21 mouse cellular contexts compared by ENCODE assay signal in the genomic region with DNA sequence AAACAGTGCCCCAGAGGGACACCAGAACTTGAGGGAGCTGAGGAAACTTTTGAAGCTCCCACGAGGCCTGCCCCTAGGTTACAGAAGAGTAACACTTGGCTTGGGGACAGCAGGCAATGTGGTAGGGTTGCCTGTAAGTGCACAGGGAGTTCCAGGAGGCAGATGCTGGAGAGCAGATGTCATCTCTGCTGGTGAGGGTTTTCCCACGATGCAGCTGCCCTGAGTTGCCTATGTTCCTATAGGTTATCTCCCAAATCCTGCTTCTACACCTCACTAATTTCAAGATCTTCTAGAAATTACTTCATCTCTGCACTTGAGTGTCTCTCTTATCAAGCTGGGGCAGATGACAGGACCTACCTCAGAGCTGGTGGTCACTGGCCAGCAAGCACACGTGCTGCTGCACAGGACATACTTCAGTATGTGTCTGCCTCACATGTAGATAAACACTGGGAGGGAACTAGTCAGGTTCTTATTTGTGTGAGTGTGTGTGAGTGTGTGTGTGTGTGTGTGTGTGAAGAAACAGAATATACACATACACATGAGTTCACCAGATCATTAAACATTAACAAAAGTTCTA. TPM values are rescaled to one million over a fixed set of nuclear protein-coding genes. Genes with fewer than 3 reads are reported as not detected.
DNase-seq lines count a peak whose midpoint lies in the region; ATAC-seq lines count a peak whose summit lies in the region.
"Had no signal": no experiment of that assay in that cellular context is flagged by ENCODE, and none has a peak within 500 bp of the region (broad histone marks: within the 10 kb centered on the region; RNA-seq: fewer than 3 reads in every experiment).

No protein-coding gene starts in this region.

- DNase-seq in liver, embryonic 11.5 days (ENCODE audit: low spot score): no peak
- no peak for DNase-seq in liver
- no peak for DNase-seq in urinary bladder, adult 18-20 months (ENCODE audit: low spot score in 2 of 2)
- DNase-seq in heart, postnatal 36 days: no peak
- no peak for DNase-seq in urinary bladder, adult 2 months (ENCODE audit: low spot score)
- DNase-seq: cerebellum, adult 2 months; cerebellum, postnatal 10 days; embryo, embryonic 11 days; gastrocnemius, postnatal 36 days; heart, adult 11 months; heart, postnatal 10 days had no signal

- H3K36me3 ChIP-seq in liver, embryonic 11.5 days (ENCODE audit: control insufficient read depth, insufficient read depth, low read length): peaks cover 55% of the 10 kb centered on the region
- peaks cover 87% of the 10 kb centered on the region for H3K36me3 ChIP-seq in liver, embryonic 15.5 days (replicated peaks)

- H3K9me3 ChIP-seq in liver, embryonic 11.5 days (ENCODE audit: control insufficient read depth, low read length): no peaks in the 10 kb centered on the region
- H3K9me3 ChIP-seq in liver, embryonic 15.5 days (replicated peaks): no peaks in the 10 kb centered on the region
- H3K9me3 ChIP-seq: embryonic facial prominence, embryonic 15.5 days; forebrain, embryonic 15.5 days; heart, embryonic 10.5 days; hindbrain, embryonic 10.5 days; intestine, embryonic 15.5 days had no signal

- H3K27ac ChIP-seq in liver, embryonic 11.5 days (ENCODE audit: low read depth, low read length): no peak overlapping the region
- H3K27ac ChIP-seq in liver, embryonic 15.5 days (replicated peaks): no peak overlapping the region; the same call in 1 of the 2 replicates
- H3K27ac ChIP-seq: embryonic facial prominence, embryonic 15.5 days; forebrain, embryonic 15.5 days; heart, embryonic 10.5 days; hindbrain, embryonic 10.5 days; hindbrain, embryonic 14.5 days; intestine, embryonic 15.5 days had no signal

- H3K4me2 ChIP-seq in liver, embryonic 11.5 days: no peak overlapping the region
- no peak overlapping the region for H3K4me2 ChIP-seq in liver, embryonic 15.5 days
- H3K4me2 ChIP-seq: embryonic facial prominence, embryonic 15.5 days; forebrain, embryonic 15.5 days; hindbrain, embryonic 14.5 days; intestine, embryonic 15.5 days had no signal

- no peaks in the 10 kb centered on the region for H3K4me1 ChIP-seq in liver, embryonic 11.5 days (replicated peaks; ENCODE audit: control insufficient read depth, insufficient read depth, low read length)
- H3K4me1 ChIP-seq in liver, embryonic 15.5 days (replicated peaks): 0 out of 2 replicates have a peak, but pooled peaks cover 7% of the 10 kb centered on the region
- H3K4me1 ChIP-seq: embryonic facial prominence, embryonic 15.5 days; forebrain, embryonic 15.5 days; heart, embryonic 10.5 days; hindbrain, embryonic 10.5 days; intestine, embryonic 15.5 days had no signal

- no peak overlapping the region for H3K4me3 ChIP-seq in liver, embryonic 11.5 days (ENCODE audit: low read depth, low read length)
- H3K4me3 ChIP-seq in liver, embryonic 15.5 days (replicated peaks): no peak overlapping the region
- H3K4me3 ChIP-seq: embryonic facial prominence, embryonic 15.5 days; forebrain, embryonic 15.5 days; heart, embryonic 10.5 days; hindbrain, embryonic 10.5 days; intestine, embryonic 15.5 days had no signal

- 63% methylated on average over 3 of the region's 3 CpGs for WGBS in liver, embryonic 11.5 days
- WGBS in liver, embryonic 15.5 days (ENCODE audit: insufficient replicate concordance): 43% methylated on average over 3 of the region's 3 CpGs

- H3K27me3 ChIP-seq in liver, embryonic 11.5 days (replicated peaks; ENCODE audit: control insufficient read depth, insufficient read depth, low read length): no peaks in the 10 kb centered on the region
- H3K27me3 ChIP-seq in liver, embryonic 15.5 days: no peaks in the 10 kb centered on the region
- H3K27me3 ChIP-seq: embryonic facial prominence, embryonic 15.5 days; forebrain, embryonic 15.5 days; intestine, embryonic 15.5 days had no signal

- intact Hi-C loops in heart, postnatal 36 days (cut with DNase I): no loop called here

- no peak overlapping the region for H3K9ac ChIP-seq in liver, embryonic 11.5 days (ENCODE audit: low read depth, low read length)
- no peak overlapping the region for H3K9ac ChIP-seq in liver, embryonic 15.5 days
- H3K9ac ChIP-seq: embryonic facial prominence, embryonic 15.5 days; forebrain, embryonic 15.5 days; hindbrain, embryonic 14.5 days; intestine, embryonic 15.5 days had no signal

- ATAC-seq in liver, embryonic 11.5 days (replicated peaks; ENCODE audit: low FRiP score): peak; percentile 87
- 0 out of 2 replicates have a peak, but pooled peaks have one; percentile 49 for ATAC-seq in erythroblast, adult 5-6 weeks (replicated peaks; ENCODE audit: low FRiP score, poor library complexity, severe bottlenecking)
- peak; percentile 72 for ATAC-seq in liver, embryonic 15.5 days (ENCODE audit: insufficient read depth)
- peak; percentile 90 for ATAC-seq in megakaryocyte-erythroid progenitor cell, adult 5-6 weeks (replicated peaks; ENCODE audit: low FRiP score, low TSS enrichment, poor library complexity, severe bottlenecking)
- ATAC-seq: forebrain, embryonic 15.5 days; intestine, embryonic 15.5 days had no signal

RNA-seq across cellular contexts. Expression of gene Gm45902, which starts 18.7 kb away (rescaled TPM):
- 5.1 and 5.3 TPM in 2 replicates for polyA plus RNA-seq in liver, embryonic 11.5 days (2014; fragmentation: Nextera tagmentation; extraction: Ambion mirVana)
- total RNA-seq in erythroblast, adult 5-6 weeks (2015; ENCODE audit: low replicate concordance): 0.58 and 1.7 TPM in 2 replicates
- total RNA-seq in erythroblast, adult 5-6 weeks (2017; ENCODE audit: low replicate concordance): 2.6 and 8.9 TPM in 2 replicates
- polyA plus RNA-seq in liver, embryonic 15.5 days (2015; fragmentation: Nextera tagmentation; extraction: Ambion mirVana): 1.6 and 1.7 TPM in 2 replicates
- total RNA-seq in megakaryocyte-erythroid progenitor cell, adult 5-6 weeks (2014; fragmentation: Nextera tagmentation): 7.3 and 8.1 TPM in 2 replicates
- total RNA-seq in megakaryocyte-erythroid progenitor cell, adult 5-6 weeks (2017): 11.1 and 13.0 TPM in 2 replicates
- total RNA-seq in heart, postnatal 36 days (2021): 1 to 10 TPM in 1 of 2 experiments, under 1 TPM in 1; 0.87 to 1.3 TPM
- 1.5 and 1.7 TPM in 2 replicates for polyA plus RNA-seq in urinary bladder, adult 2 months (2012; rRNA removed)

RNA-seq across cellular contexts. Expression of gene Hspa14, which starts 18.7 kb away (rescaled TPM):
- polyA plus RNA-seq in liver, embryonic 11.5 days (2014; fragmentation: Nextera tagmentation; extraction: Ambion mirVana): 145 and 159 TPM in 2 replicates
- 16.7 and 19.0 TPM in 2 replicates for total RNA-seq in erythroblast, adult 5-6 weeks (2015; ENCODE audit: low replicate concordance)
- total RNA-seq in erythroblast, adult 5-6 weeks (2017; ENCODE audit: low replicate concordance): 39.8 and 47.8 TPM in 2 replicates
- polyA plus RNA-seq in liver, embryonic 15.5 days (2015; fragmentation: Nextera tagmentation; extraction: Ambion mirVana): 65.2 and 66.0 TPM in 2 replicates
- total RNA-seq in megakaryocyte-erythroid progenitor cell, adult 5-6 weeks (2014; fragmentation: Nextera tagmentation): 119 and 121 TPM in 2 replicates
- 161 and 179 TPM in 2 replicates for total RNA-seq in megakaryocyte-erythroid progenitor cell, adult 5-6 weeks (2017)
- total RNA-seq in heart, postnatal 36 days (2021): 10 to 100 TPM; 22.9 to 24.8 TPM
- 41.5 and 51.4 TPM in 2 replicates for polyA plus RNA-seq in urinary bladder, adult 2 months (2012; rRNA removed)

RNA-seq across cellular contexts. Expression of gene Cdnf, which starts 18.9 kb away (rescaled TPM):
- 0.15 and 0.16 TPM in 2 replicates for polyA plus RNA-seq in liver, embryonic 11.5 days (2014; fragmentation: Nextera tagmentation; extraction: Ambion mirVana)
- total RNA-seq in erythroblast, adult 5-6 weeks (2015; ENCODE audit: low replicate concordance): not detected in 2 replicates
- total RNA-seq in erythroblast, adult 5-6 weeks (2017; ENCODE audit: low replicate concordance): 1.0 and 1.1 TPM in 2 replicates
- polyA plus RNA-seq in liver, embryonic 15.5 days (2015; fragmentation: Nextera tagmentation; extraction: Ambion mirVana): 0.08 and 0.15 TPM in 2 replicates
- 0.20 TPM in 2 replicates for total RNA-seq in megakaryocyte-erythroid progenitor cell, adult 5-6 weeks (2014; fragmentation: Nextera tagmentation)
- 0.75 and 2.6 TPM in 2 replicates for total RNA-seq in megakaryocyte-erythroid progenitor cell, adult 5-6 weeks (2017)
- 10 to 100 TPM; 27.6 to 28.1 TPM for total RNA-seq in heart, postnatal 36 days (2021)
- 3.8 and 5.3 TPM in 2 replicates for polyA plus RNA-seq in urinary bladder, adult 2 months (2012; rRNA removed)
- polyA plus RNA-seq: embryonic facial prominence, embryonic 11.5 days had no signal

RNA-seq across cellular contexts. Expression of gene Suv39h2, which starts 19.1 kb away (rescaled TPM):
- polyA plus RNA-seq in liver, embryonic 11.5 days (2014; fragmentation: Nextera tagmentation; extraction: Ambion mirVana): 17.6 and 19.3 TPM in 2 replicates
- total RNA-seq in erythroblast, adult 5-6 weeks (2015; ENCODE audit: low replicate concordance): 4.0 and 14.2 TPM in 2 replicates
- total RNA-seq in erythroblast, adult 5-6 weeks (2017; ENCODE audit: low replicate concordance): 4.2 and 8.6 TPM in 2 replicates
- polyA plus RNA-seq in liver, embryonic 15.5 days (2015; fragmentation: Nextera tagmentation; extraction: Ambion mirVana): 5.0 and 5.8 TPM in 2 replicates
- total RNA-seq in megakaryocyte-erythroid progenitor cell, adult 5-6 weeks (2014; fragmentation: Nextera tagmentation): 17.9 and 19.2 TPM in 2 replicates
- total RNA-seq in megakaryocyte-erythroid progenitor cell, adult 5-6 weeks (2017): 15.7 and 18.2 TPM in 2 replicates
- under 1 TPM; 0.60 to 0.78 TPM for total RNA-seq in heart, postnatal 36 days (2021)
- 1.0 and 1.1 TPM in 2 replicates for polyA plus RNA-seq in urinary bladder, adult 2 months (2012; rRNA removed)

Comparison
In these comparisons a context has a peak if more than half of its experiments do, and no peak if none do; other contexts are left out.
1. RNA of gene Cdnf, which starts 18.9 kb away (total RNA-seq): 27.6 to 28.1 TPM in heart, postnatal 36 days; 1.0 to 1.1 TPM in erythroblast, adult 5-6 weeks and 0.20 to 2.6 TPM in megakaryocyte-erythroid progenitor cell, adult 5-6 weeks; every median in the first group is over 4 times any median in the second.
2. Peak in every context shown above with its lines, with median percentiles within 50 percentile points of each other: ATAC-seq.